Mouse (Mus musculus) olfactory bulb, adult 2 months (tissue): ENCODE measurements at regions not wholly inside any gene's neighbourhood (a gene's known extent, or its start where the extent isn't known, plus 50 kb on each side); places are given as distances from the start of the nearest gene placed in this dataset.

Source experiments
- CTCF ChIP-seq: fragments of 200-500 bp; IDR thresholded peaks from 2 replicates; pipeline ENCODE4 v1.5.1; 2012; ENCODE audit warnings: low read depth, mild to moderate bottlenecking, low read length, moderate library complexity; ENCODE audit not compliant: insufficient read depth
- POLR2A ChIP-seq: fragments of 200-500 bp; IDR thresholded peaks from 2 replicates; pipeline ENCODE4 v1.6.1; 2012; ENCODE audit warnings: mild to moderate bottlenecking, low read depth, low read length, moderate library complexity; ENCODE audit not compliant: insufficient read depth

GRCm38 (mm10) chr10:96357632-96358031, 221.2 kb downstream of the Gm5426 start:
- TF ChIP-seq CTCF (no peak), POLR2A (no peak)
